Mouse (Mus musculus): ENCODE data around the gene Dap. TPM values are rescaled to one million over a fixed set of nuclear protein-coding genes. Genes with fewer than 3 reads are reported as not detected.

Gene Dap
- polyA plus RNA-seq, 1 experiment, result 132 TPM

- no peak overlapping the region for H3K4me3 ChIP-seq (ENCODE audit: insufficient read depth, low read length)
- peaks cover 1% of the 10 kb centered on the region for H3K4me1 ChIP-seq (ENCODE audit: control insufficient read depth, insufficient read depth, low read length)
- no peak overlapping the region for H3K27ac ChIP-seq (ENCODE audit: insufficient read depth, low read depth, low read length)
- TF ChIP-seq CTCF (IDR thresholded peaks at IDR 0.05; ENCODE audit: low read depth, low read length), result peak; percentile 79
- no peak for TF ChIP-seq POLR2A (IDR thresholded peaks at IDR 0.05; ENCODE audit: borderline replicate concordance, low read depth, low read length)
Observed at GRCm38 (mm10) chr15:31309526-31309925, 85.4 kb downstream of the Dap start.

- Histone ChIP-seq H3K4me3 (ENCODE audit: insufficient read depth, low read length) (no peak overlapping the region), H3K4me1 (ENCODE audit: control insufficient read depth, insufficient read depth, low read length) (no peaks in the 10 kb centered on the region)
- no peak for TF ChIP-seq POLR2A (IDR thresholded peaks at IDR 0.05; ENCODE audit: borderline replicate concordance, low read depth, low read length)
- TF ChIP-seq CTCF (IDR thresholded peaks at IDR 0.05; ENCODE audit: low read depth, low read length), result no peak
Observed at GRCm38 (mm10) chr15:31312001-31312400, 87.9 kb downstream of the Dap start.

GRCm38 (mm10) chr15:31315630-31316231 is 91.6 kb downstream of the Dap start:
- no peak overlapping the region for H3K4me3 ChIP-seq (ENCODE audit: insufficient read depth, low read length)
- no peak overlapping the region for H3K27ac ChIP-seq (ENCODE audit: insufficient read depth, low read depth, low read length)
- peaks cover 5% of the 10 kb centered on the region; the same call in 1 of the 2 replicates for H3K4me1 ChIP-seq (ENCODE audit: control insufficient read depth, insufficient read depth, low read length)
- TF ChIP-seq CTCF (IDR thresholded peaks at IDR 0.05; ENCODE audit: low read depth, low read length) (peak; percentile 90), POLR2A (IDR thresholded peaks at IDR 0.05; ENCODE audit: borderline replicate concordance, low read depth, low read length) (no peak)

More at GRCm38 (mm10) chr15:31312001-31312400, 87.9 kb downstream of the Dap start:
- H3K27ac ChIP-seq (ENCODE audit: insufficient read depth, low read depth, low read length), result no peak overlapping the region

DNA sequence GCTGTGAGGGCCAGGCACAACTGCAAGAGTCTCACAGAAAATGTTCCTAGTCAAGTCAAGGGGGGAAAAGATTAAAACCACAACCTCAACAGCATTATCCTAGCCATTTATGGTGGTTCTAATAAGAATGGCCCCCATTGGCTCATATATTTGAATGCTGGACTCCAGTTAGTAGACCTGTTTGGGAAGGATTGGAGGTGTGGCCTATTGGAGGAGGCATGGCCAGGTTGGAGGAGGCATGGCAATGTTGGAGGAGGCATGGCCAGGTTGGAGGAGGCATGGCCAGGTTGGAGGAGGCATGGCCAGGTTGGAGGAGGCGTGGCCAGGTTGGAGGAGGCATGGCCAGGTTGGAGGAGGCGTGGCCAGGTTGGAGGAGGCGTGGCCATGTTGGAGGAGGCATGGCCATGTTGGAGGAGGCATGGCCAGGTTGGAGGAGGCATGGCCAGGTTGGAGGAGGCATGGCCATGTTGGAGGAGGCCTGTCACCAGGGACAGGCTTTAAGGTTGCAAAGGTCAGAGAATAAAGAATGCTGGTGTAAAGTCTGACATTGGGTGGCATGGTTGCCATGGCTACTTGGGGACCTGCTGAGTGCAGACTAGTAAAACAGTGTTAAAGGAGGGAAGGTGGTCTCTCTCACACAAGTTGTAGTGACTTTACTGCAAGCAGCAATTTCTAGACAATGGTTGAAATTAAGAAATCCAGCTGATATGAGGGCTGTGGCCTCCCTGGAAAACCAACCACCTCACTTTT is 93.1 kb downstream of the Dap start:
- TF ChIP-seq POLR2A (IDR thresholded peaks at IDR 0.05; ENCODE audit: borderline replicate concordance, low read depth, low read length) (no peak), CTCF (IDR thresholded peaks at IDR 0.05; ENCODE audit: low read depth, low read length) (no peak)
- H3K4me3 ChIP-seq (ENCODE audit: insufficient read depth, low read length), result no peak overlapping the region
- H3K4me1 ChIP-seq (ENCODE audit: control insufficient read depth, insufficient read depth, low read length), result peaks cover 5% of the 10 kb centered on the region; the same call in 1 of the 2 replicates
- no peak overlapping the region for H3K27ac ChIP-seq (ENCODE audit: insufficient read depth, low read depth, low read length)

- no peak for TF ChIP-seq POLR2A (IDR thresholded peaks at IDR 0.05; ENCODE audit: borderline replicate concordance, low read depth, low read length)
- no peak for TF ChIP-seq CTCF (IDR thresholded peaks at IDR 0.05; ENCODE audit: low read depth, low read length)
- H3K4me1 ChIP-seq (ENCODE audit: control insufficient read depth, insufficient read depth, low read length), result peaks cover 10% of the 10 kb centered on the region; the same call in 1 of the 2 replicates
Observed at GRCm38 (mm10) chr15:31318158-31318955, 94.2 kb downstream of the Dap start.

DNA sequence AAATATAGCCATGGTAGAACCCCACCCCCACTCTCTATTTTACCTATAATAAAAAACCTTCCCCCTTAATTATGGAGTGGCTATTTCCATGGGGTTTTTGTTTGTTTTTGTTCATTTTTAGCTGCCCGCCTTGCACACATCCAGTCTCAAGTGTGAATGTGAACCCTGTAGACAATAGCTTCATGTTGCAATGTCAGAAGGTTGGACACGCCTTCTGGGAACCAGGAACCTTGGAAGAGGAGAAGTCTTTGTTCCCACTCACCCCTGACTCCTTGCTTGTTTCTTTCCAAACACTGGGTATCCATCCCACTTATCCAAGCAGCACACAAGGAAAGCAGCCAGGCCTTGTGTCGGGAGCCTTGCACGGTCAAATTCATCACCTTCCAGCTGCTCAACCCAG is 94.9 kb downstream of the Dap start:
- Histone ChIP-seq H3K4me1 (ENCODE audit: control insufficient read depth, insufficient read depth, low read length) (peaks cover 10% of the 10 kb centered on the region; the same call in 1 of the 2 replicates), H3K27ac (ENCODE audit: insufficient read depth, low read depth, low read length) (no peak overlapping the region), H3K4me3 (ENCODE audit: insufficient read depth, low read length) (no peak overlapping the region)
- TF ChIP-seq CTCF (IDR thresholded peaks at IDR 0.05; ENCODE audit: low read depth, low read length) (no peak), POLR2A (IDR thresholded peaks at IDR 0.05; ENCODE audit: borderline replicate concordance, low read depth, low read length) (no peak)

More at GRCm38 (mm10) chr15:31318158-31318955, 94.2 kb downstream of the Dap start:
- H3K4me3 ChIP-seq (ENCODE audit: insufficient read depth, low read length), result no peak overlapping the region
- no peak overlapping the region for H3K27ac ChIP-seq (ENCODE audit: insufficient read depth, low read depth, low read length)

DNA sequence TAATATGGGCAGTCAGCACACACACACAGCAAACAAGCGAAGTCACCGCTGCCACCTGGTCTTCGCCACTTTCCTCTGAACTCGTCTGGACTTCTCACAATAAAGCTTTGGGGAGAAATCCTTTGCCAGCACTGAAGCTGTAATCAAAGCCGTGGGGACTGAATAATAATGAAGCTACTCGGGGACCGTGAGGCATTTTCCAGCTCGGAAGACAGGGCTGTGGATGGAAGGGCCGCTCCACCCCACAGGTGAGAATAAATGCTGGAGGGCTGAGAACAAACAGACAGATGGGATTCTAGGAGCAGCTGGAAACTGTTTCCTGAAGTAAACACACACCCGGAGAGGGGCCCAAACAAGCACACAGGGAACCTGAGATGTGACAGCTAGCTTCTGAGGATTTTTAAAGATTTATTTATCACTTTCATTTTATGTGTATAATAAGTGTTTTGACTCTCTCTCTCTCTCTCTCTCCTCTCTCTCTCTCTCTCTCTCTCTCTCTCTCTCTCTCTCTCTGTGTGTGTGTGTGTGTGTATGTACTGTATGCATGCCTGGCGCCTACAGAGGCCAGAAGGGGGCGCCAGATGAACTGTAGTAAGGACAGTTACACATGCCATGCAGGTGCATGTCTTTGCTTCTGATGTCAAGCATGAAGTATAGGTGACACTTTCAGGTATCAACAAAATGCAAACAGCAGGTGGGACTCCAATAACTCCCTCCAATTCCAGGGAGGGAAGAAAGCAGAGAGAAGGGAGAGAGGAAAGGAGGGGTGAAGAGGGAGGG is 96.7 kb downstream of the Dap start:
- Histone ChIP-seq H3K4me1 (ENCODE audit: control insufficient read depth, insufficient read depth, low read length) (peaks cover 18% of the 10 kb centered on the region), H3K27ac (ENCODE audit: insufficient read depth, low read depth, low read length) (no peak overlapping the region), H3K4me3 (ENCODE audit: insufficient read depth, low read length) (no peak overlapping the region)
- no peak for TF ChIP-seq CTCF (IDR thresholded peaks at IDR 0.05; ENCODE audit: low read depth, low read length)
- TF ChIP-seq POLR2A (IDR thresholded peaks at IDR 0.05; ENCODE audit: borderline replicate concordance, low read depth, low read length), result no peak

DNA sequence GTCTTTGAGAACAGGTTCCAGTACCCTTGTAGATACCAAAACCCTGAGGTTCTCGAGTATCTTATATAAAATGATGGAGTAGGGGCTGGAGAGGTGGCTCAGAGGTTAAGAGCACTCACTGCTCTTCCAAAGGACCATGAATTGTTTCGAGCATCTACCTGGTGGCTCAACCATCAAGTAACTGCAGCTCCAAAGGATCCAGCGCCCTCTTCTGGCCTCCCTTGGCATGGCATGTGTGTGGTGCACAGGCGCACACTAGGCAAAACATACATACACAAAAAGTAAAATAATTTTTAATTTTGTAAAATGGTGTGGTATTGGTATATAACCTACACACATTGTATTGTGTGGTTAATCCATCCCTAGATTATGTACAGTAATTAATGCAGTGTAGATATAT is 99.6 kb downstream of the Dap start:
- H3K4me1 ChIP-seq (ENCODE audit: control insufficient read depth, insufficient read depth, low read length), result peaks cover 28% of the 10 kb centered on the region
- H3K4me3 ChIP-seq (ENCODE audit: insufficient read depth, low read length), result no peak overlapping the region
- no peak overlapping the region for H3K27ac ChIP-seq (ENCODE audit: insufficient read depth, low read depth, low read length)
- TF ChIP-seq POLR2A (IDR thresholded peaks at IDR 0.05; ENCODE audit: borderline replicate concordance, low read depth, low read length) (no peak), CTCF (IDR thresholded peaks at IDR 0.05; ENCODE audit: low read depth, low read length) (peak; percentile 39; the same call in 1 of the 2 replicates)

Other genes with a start within 250 kb of the Dap start
- 7.8 and 9.5 TPM in 2 replicates for gene Ankrd33b, start 143.4 kb downstream of the Dap start, polyA plus RNA-seq (2012; ENCODE audit: insufficient read depth, insufficient read length, missing spikeins)
- gene Ropn1l, start 229.4 kb downstream of the Dap start, polyA plus RNA-seq (2012; ENCODE audit: insufficient read depth, insufficient read length, missing spikeins), result 6.0 and 6.8 TPM in 2 replicates